Mouse (Mus musculus): ENCODE results near the gene Lnx2. TPM values are rescaled to one million over a fixed set of nuclear protein-coding genes. Genes with fewer than 3 reads are reported as not detected.

Lnx2 gene
- polyA plus RNA-seq, 1 experiment from 2014 or later: 14.4 TPM

GRCm38 (mm10) chr5:147056712-147057290, 19.6 kb downstream of the Lnx2 start:
- Histone ChIP-seq H3K4me1 (ENCODE audit: control insufficient read depth, insufficient read depth, low read length) (peaks cover 8% of the 10 kb centered on the region; the same call in 1 of the 2 replicates), H3K27ac (ENCODE audit: low read depth, low read length) (no peak overlapping the region), H3K4me2 (replicated peaks; ENCODE audit: low read depth, low read length) (no peak overlapping the region), H3K9me3 (ENCODE audit: control insufficient read depth, low read length) (no peaks in the 10 kb centered on the region), H3K9ac (ENCODE audit: low read depth, low read length) (no peak overlapping the region), H3K27me3 (ENCODE audit: control insufficient read depth, insufficient read depth, low read length) (no peaks in the 10 kb centered on the region), H3K36me3 (ENCODE audit: control insufficient read depth, insufficient read depth, low read length) (no peaks in the 10 kb centered on the region), H3K4me3 (ENCODE audit: low read length) (no peak overlapping the region)
- ATAC-seq (ENCODE audit: low FRiP score, low TSS enrichment): no peak
- WGBS: 85% methylated on average over 10 of the region's 10 CpGs

GRCm38 (mm10) chr5:147055572-147056245, 20.7 kb downstream of the Lnx2 start:
- H3K9ac ChIP-seq (ENCODE audit: low read depth, low read length): no peak overlapping the region
- peaks cover 17% of the 10 kb centered on the region for H3K4me1 ChIP-seq (ENCODE audit: control insufficient read depth, insufficient read depth, low read length)
- no peaks in the 10 kb centered on the region for H3K9me3 ChIP-seq (ENCODE audit: control insufficient read depth, low read length)
- H3K4me3 ChIP-seq (ENCODE audit: low read length): no peak overlapping the region
- no peaks in the 10 kb centered on the region for H3K27me3 ChIP-seq (ENCODE audit: control insufficient read depth, insufficient read depth, low read length)
- no peak for ATAC-seq (ENCODE audit: low FRiP score, low TSS enrichment)
- WGBS: 78% methylated on average over 6 of the region's 6 CpGs
- H3K4me2 ChIP-seq (replicated peaks; ENCODE audit: low read depth, low read length): no peak overlapping the region
- no peak overlapping the region for H3K27ac ChIP-seq (ENCODE audit: low read depth, low read length)
- H3K36me3 ChIP-seq (ENCODE audit: control insufficient read depth, insufficient read depth, low read length): no peaks in the 10 kb centered on the region

- ATAC-seq (ENCODE audit: low FRiP score, low TSS enrichment): no peak
- H3K9me3 ChIP-seq (ENCODE audit: control insufficient read depth, low read length): no peaks in the 10 kb centered on the region
- H3K27ac ChIP-seq (ENCODE audit: low read depth, low read length): no peak overlapping the region
- peaks cover 18% of the 10 kb centered on the region for H3K4me1 ChIP-seq (ENCODE audit: control insufficient read depth, insufficient read depth, low read length)
- H3K9ac ChIP-seq (ENCODE audit: low read depth, low read length): no peak overlapping the region
- H3K4me3 ChIP-seq (ENCODE audit: low read length): no peak overlapping the region
- H3K27me3 ChIP-seq (ENCODE audit: control insufficient read depth, insufficient read depth, low read length): no peaks in the 10 kb centered on the region
- no peak overlapping the region for H3K4me2 ChIP-seq (replicated peaks; ENCODE audit: low read depth, low read length)
- H3K36me3 ChIP-seq (ENCODE audit: control insufficient read depth, insufficient read depth, low read length): no peaks in the 10 kb centered on the region
- 88% methylated on average over 2 of the region's 2 CpGs for WGBS
These were observed 21.6 kb downstream of the Lnx2 start for GRCm38 (mm10) chr5:147054747-147055270.

- Histone ChIP-seq H3K9me3 (ENCODE audit: control insufficient read depth, low read length) (no peaks in the 10 kb centered on the region), H3K4me1 (ENCODE audit: control insufficient read depth, insufficient read depth, low read length) (peaks cover 18% of the 10 kb centered on the region), H3K4me2 (replicated peaks; ENCODE audit: low read depth, low read length) (no peak overlapping the region), H3K27ac (ENCODE audit: low read depth, low read length) (no peak overlapping the region), H3K27me3 (ENCODE audit: control insufficient read depth, insufficient read depth, low read length) (no peaks in the 10 kb centered on the region), H3K4me3 (ENCODE audit: low read length) (no peak overlapping the region), H3K36me3 (ENCODE audit: control insufficient read depth, insufficient read depth, low read length) (no peaks in the 10 kb centered on the region), H3K9ac (ENCODE audit: low read depth, low read length) (no peak overlapping the region)
- WGBS: 84% methylated on average over 6 of the region's 6 CpGs
- no peak for ATAC-seq (ENCODE audit: low FRiP score, low TSS enrichment)
These were observed 22.1 kb downstream of the Lnx2 start for GRCm38 (mm10) chr5:147054328-147054727.

GRCm38 (mm10) chr5:147053481-147053880, 22.9 kb downstream of the Lnx2 start:
- peaks cover 18% of the 10 kb centered on the region for H3K4me1 ChIP-seq (ENCODE audit: control insufficient read depth, insufficient read depth, low read length)
- no peak overlapping the region for H3K27ac ChIP-seq (ENCODE audit: low read depth, low read length)
- no peak overlapping the region for H3K4me3 ChIP-seq (ENCODE audit: low read length)
- no peaks in the 10 kb centered on the region for H3K9me3 ChIP-seq (ENCODE audit: control insufficient read depth, low read length)
- H3K27me3 ChIP-seq (ENCODE audit: control insufficient read depth, insufficient read depth, low read length): no peaks in the 10 kb centered on the region
- no peak overlapping the region for H3K9ac ChIP-seq (ENCODE audit: low read depth, low read length)
- ATAC-seq (ENCODE audit: low FRiP score, low TSS enrichment): no peak
- no peak overlapping the region for H3K4me2 ChIP-seq (replicated peaks; ENCODE audit: low read depth, low read length)
- H3K36me3 ChIP-seq (ENCODE audit: control insufficient read depth, insufficient read depth, low read length): no peaks in the 10 kb centered on the region
- 82% methylated on average over 3 of the region's 3 CpGs for WGBS

GRCm38 (mm10) chr5:147053071-147053470, 23.3 kb downstream of the Lnx2 start:
- no peak for ATAC-seq (ENCODE audit: low FRiP score, low TSS enrichment)
- peaks cover 18% of the 10 kb centered on the region for H3K4me1 ChIP-seq (ENCODE audit: control insufficient read depth, insufficient read depth, low read length)
- H3K9me3 ChIP-seq (ENCODE audit: control insufficient read depth, low read length): no peaks in the 10 kb centered on the region
- H3K27me3 ChIP-seq (ENCODE audit: control insufficient read depth, insufficient read depth, low read length): no peaks in the 10 kb centered on the region
- no peak overlapping the region for H3K9ac ChIP-seq (ENCODE audit: low read depth, low read length)
- no peak overlapping the region for H3K4me2 ChIP-seq (replicated peaks; ENCODE audit: low read depth, low read length)
- H3K36me3 ChIP-seq (ENCODE audit: control insufficient read depth, insufficient read depth, low read length): no peaks in the 10 kb centered on the region
- WGBS: 85% methylated on average over 6 of the region's 6 CpGs
- H3K27ac ChIP-seq (ENCODE audit: low read depth, low read length): no peak overlapping the region
- no peak overlapping the region for H3K4me3 ChIP-seq (ENCODE audit: low read length)

GRCm38 (mm10) chr5:147052309-147052558, 24.2 kb downstream of the Lnx2 start:
- WGBS: 55% methylated on average over 4 of the region's 4 CpGs

GRCm38 (mm10) chr5:147051500-147052308, 24.7 kb downstream of the Lnx2 start:
- Histone ChIP-seq H3K36me3 (ENCODE audit: control insufficient read depth, insufficient read depth, low read length) (no peaks in the 10 kb centered on the region), H3K4me2 (replicated peaks; ENCODE audit: low read depth, low read length) (peak overlapping the region; percentile 15), H3K4me1 (ENCODE audit: control insufficient read depth, insufficient read depth, low read length) (peaks cover 18% of the 10 kb centered on the region), H3K27me3 (ENCODE audit: control insufficient read depth, insufficient read depth, low read length) (no peaks in the 10 kb centered on the region), H3K9me3 (ENCODE audit: control insufficient read depth, low read length) (no peaks in the 10 kb centered on the region), H3K4me3 (ENCODE audit: low read length) (no peak overlapping the region), H3K9ac (ENCODE audit: low read depth, low read length) (no peak overlapping the region), H3K27ac (ENCODE audit: low read depth, low read length) (no peak overlapping the region)
- ATAC-seq (ENCODE audit: low FRiP score, low TSS enrichment): no peak
- WGBS: 35% methylated on average over 29 of the region's 29 CpGs

More at GRCm38 (mm10) chr5:147052309-147052558, 24.2 kb downstream of the Lnx2 start:
- Histone ChIP-seq H3K36me3 (ENCODE audit: control insufficient read depth, insufficient read depth, low read length) (no peaks in the 10 kb centered on the region), H3K27ac (ENCODE audit: low read depth, low read length) (no peak overlapping the region), H3K9ac (ENCODE audit: low read depth, low read length) (no peak overlapping the region), H3K4me2 (replicated peaks; ENCODE audit: low read depth, low read length) (peak overlapping the region; percentile 15), H3K4me1 (ENCODE audit: control insufficient read depth, insufficient read depth, low read length) (peaks cover 18% of the 10 kb centered on the region), H3K4me3 (ENCODE audit: low read length) (no peak overlapping the region), H3K9me3 (ENCODE audit: control insufficient read depth, low read length) (no peaks in the 10 kb centered on the region), H3K27me3 (ENCODE audit: control insufficient read depth, insufficient read depth, low read length) (no peaks in the 10 kb centered on the region)
- ATAC-seq (ENCODE audit: low FRiP score, low TSS enrichment): no peak

All from kidney, embryonic 14.5 days (tissue).